Mouse (Mus musculus) liver, adult 2 months (tissue): ENCODE data around the gene Mpp1. TPM values are rescaled to one million over a fixed set of nuclear protein-coding genes. Genes with fewer than 3 reads are reported as not detected.
A peak's percentile ranks its signal among the peaks of the same experiment; 100 is the strongest.
"Not testable (repeated sequence)": the region's sequence is repeated elsewhere in the genome, so short reads cannot be mapped to it uniquely, and the experiment has no call there.

Experiments
- DNase-seq: peaks from one replicate; pipeline ENCODE4 v3.0.0-alpha.2; 2011; ENCODE audit warnings: low read depth, low spot score; ENCODE audit errors: extremely low read depth
- H3K27ac ChIP-seq: fragments of 200-500 bp; replicated peaks from 2 replicates; pipeline ENCODE4 v1.5.1; 2012; ENCODE audit warnings: low read depth, mild to moderate bottlenecking, control low read depth, inconsistent platforms, low read length; ENCODE audit not compliant: insufficient read depth
- H3K27me3 ChIP-seq: fragments of 200-500 bp; 2 replicates; pipeline ENCODE4 v1.6.1; 2012; ENCODE audit warnings: mild to moderate bottlenecking, moderate library complexity, low read length, inconsistent platforms; ENCODE audit not compliant: control insufficient read depth, insufficient read depth
- H3K36me3 ChIP-seq: fragments of 200-500 bp; 2 replicates; pipeline ENCODE4 v1.6.1; 2012; ENCODE audit warnings: low read length, inconsistent platforms; ENCODE audit not compliant: control insufficient read depth, insufficient read depth
- H3K4me1 ChIP-seq: fragments of 200-500 bp; 2 replicates; pipeline ENCODE4 v1.6.1; 2011; ENCODE audit warnings: low read length; ENCODE audit not compliant: control insufficient read depth, insufficient read depth
- H3K4me3 ChIP-seq: fragments of 200-500 bp; 2 replicates; pipeline ENCODE4 v1.5.1; 2011; ENCODE audit warnings: low read depth, mild to moderate bottlenecking, control low read depth, low read length, moderate library complexity; ENCODE audit not compliant: insufficient read depth
- H3K79me2 ChIP-seq: fragments of 200-500 bp; 2 replicates; pipeline ENCODE4 v1.6.1; 2012; ENCODE audit warnings: inconsistent platforms, mild to moderate bottlenecking, low read length, moderate library complexity; ENCODE audit not compliant: control insufficient read depth, insufficient read depth
- H3K9ac ChIP-seq: fragments of 200-500 bp; 2 replicates; pipeline ENCODE4 v1.6.1; 2012; ENCODE audit warnings: low read depth, mild to moderate bottlenecking, control low read depth, inconsistent platforms, low read length
- CTCF ChIP-seq: fragments of 200-500 bp; IDR thresholded peaks from 2 replicates; pipeline ENCODE4 v1.5.1; 2011; ENCODE audit warnings: low read depth, low read length, control low read depth
- POLR2A ChIP-seq: fragments of 200-500 bp; IDR thresholded peaks from 2 replicates; pipeline ENCODE4 v1.6.1; 2011; ENCODE audit warnings: low read length, control low read depth; ENCODE audit not compliant: insufficient read depth; ENCODE audit errors: extremely low read depth
- WGBS: fragments of 180-500 bp; shearing (Covaris S2); methylation state at CpG from one replicate; pipeline ENCODE4 v1.1.7; 2018; 5-methylcytosine and 5-hydroxymethylcytosine counted together
- polyA plus RNA-seq: library from polyadenylated mRNA; depleted of rRNA; stranded (reverse); fragments of >200 nt; gene quantifications from 2 replicates; pipeline ENCODE4 v1.2.3, GENCODE M21; 2012
- total RNA-seq: library from RNA; depleted of rRNA; stranded (reverse); fragments of >200 nt; gene quantifications from 2 replicates; pipeline ENCODE4 v1.2.3, GENCODE M21; 2014

The Mpp1 gene
- total and polyA plus RNA-seq, 2 experiments: 18.3 to 46.7 TPM

- DNase-seq: no peak
- H3K27me3 ChIP-seq: no peaks in the 10 kb centered on the region
- no peaks in the 10 kb centered on the region for H3K36me3 ChIP-seq
- H3K27ac ChIP-seq: no peak overlapping the region
- no peak overlapping the region for H3K4me3 ChIP-seq
- TF ChIP-seq POLR2A: no peak
- TF ChIP-seq CTCF: no peak
- H3K4me1 ChIP-seq: no peaks in the 10 kb centered on the region
- 90% methylated on average over 4 of the region's 4 CpGs for WGBS
- no peaks in the 10 kb centered on the region for H3K79me2 ChIP-seq
- H3K9ac ChIP-seq: no peak overlapping the region
Measured at GRCm38 (mm10) chrX:75148414-75148813, 17.6 kb upstream of the Mpp1 start.

GRCm38 (mm10) chrX:75143124-75143555 is 12.3 kb upstream of the Mpp1 start:
- not testable (repeated sequence) for H3K4me1 ChIP-seq, H3K9ac ChIP-seq, H3K79me2 ChIP-seq, H3K36me3 ChIP-seq, H3K27me3 ChIP-seq, DNase-seq, H3K27ac ChIP-seq, H3K4me3 ChIP-seq
- 19% methylated on average over 21 of the region's 42 CpGs for WGBS

- no peak for DNase-seq
- no peak overlapping the region for H3K9ac ChIP-seq
- TF ChIP-seq POLR2A (no peak), CTCF (no peak)
- H3K79me2 ChIP-seq: no peaks in the 10 kb centered on the region
- no peaks in the 10 kb centered on the region for H3K27me3 ChIP-seq
- no peak overlapping the region for H3K4me3 ChIP-seq
- no peak overlapping the region for H3K27ac ChIP-seq
- WGBS: 94% methylated on average over 2 of the region's 2 CpGs
- H3K36me3 ChIP-seq: no peaks in the 10 kb centered on the region
- no peaks in the 10 kb centered on the region for H3K4me1 ChIP-seq
Measured at GRCm38 (mm10) chrX:75138182-75138581, 7.4 kb upstream of the Mpp1 start.

- no peak for DNase-seq
- H3K79me2 ChIP-seq: no peaks in the 10 kb centered on the region
- WGBS: 64% methylated on average over 2 of the region's 2 CpGs
- no peaks in the 10 kb centered on the region for H3K27me3 ChIP-seq
- no peak for TF ChIP-seq CTCF
- TF ChIP-seq POLR2A: no peak
- no peaks in the 10 kb centered on the region for H3K36me3 ChIP-seq
- H3K9ac ChIP-seq: no peak overlapping the region
- no peaks in the 10 kb centered on the region for H3K4me1 ChIP-seq
- H3K27ac ChIP-seq: no peak overlapping the region
- no peak overlapping the region for H3K4me3 ChIP-seq
Measured at GRCm38 (mm10) chrX:75137729-75138128, 6.9 kb upstream of the Mpp1 start.

GRCm38 (mm10) chrX:75136938-75137337 is 6.1 kb upstream of the Mpp1 start:
- no peaks in the 10 kb centered on the region for H3K4me1 ChIP-seq
- DNase-seq: no peak
- no peak overlapping the region for H3K27ac ChIP-seq
- H3K36me3 ChIP-seq: no peaks in the 10 kb centered on the region
- no peak overlapping the region for H3K9ac ChIP-seq
- H3K4me3 ChIP-seq: no peak overlapping the region
- no peaks in the 10 kb centered on the region for H3K27me3 ChIP-seq
- no peaks in the 10 kb centered on the region for H3K79me2 ChIP-seq
- no peak for TF ChIP-seq POLR2A
- no peak for TF ChIP-seq CTCF

- H3K36me3 ChIP-seq: peaks cover 3% of the 10 kb centered on the region; the same call in 1 of the 2 replicates
- H3K9ac ChIP-seq: no peak overlapping the region
- H3K79me2 ChIP-seq: no peaks in the 10 kb centered on the region
- peak overlapping the region; percentile 63 for H3K27ac ChIP-seq
- TF ChIP-seq CTCF (no peak), POLR2A (no peak)
- peak overlapping the region; percentile 61; the same call in 1 of the 2 replicates for H3K4me3 ChIP-seq
- DNase-seq: peak; percentile 28
- WGBS: 13% methylated on average over 2 of the region's 2 CpGs
- H3K27me3 ChIP-seq: no peaks in the 10 kb centered on the region
- peaks cover 7% of the 10 kb centered on the region; the same call in 1 of the 2 replicates for H3K4me1 ChIP-seq
Measured at GRCm38 (mm10) chrX:75129474-75129873, 1.3 kb downstream of the Mpp1 start.
